Mouse (Mus musculus): ENCODE measurements around the gene Glod5. TPM values are rescaled to one million over a fixed set of nuclear protein-coding genes. Genes with fewer than 3 reads are reported as not detected.
A peak's percentile ranks its signal among the peaks of the same experiment; 100 is the strongest.
"Not testable (repeated sequence)": the region's sequence is repeated elsewhere in the genome, so short reads cannot be mapped to it uniquely, and the experiment has no call there.

Gene Glod5
- total RNA-seq (2021), result not detected
- long read RNA-seq, experiment 1, result 0 reads
- long read RNA-seq, experiment 2, result 0 reads

- no peak for DNase-seq
Observed at GRCm38 (mm10) chrX:8018286-8018685, at the start of gene Glod5. Gene Glod5 (minus strand): TSS chrX:8018492.

- not testable (repeated sequence) for DNase-seq
Observed at GRCm38 (mm10) chrX:8051044-8051781, 32.9 kb upstream of the Glod5 start.

- no peak for DNase-seq
Observed at GRCm38 (mm10) chrX:8033009-8033408, 14.7 kb upstream of the Glod5 start.

GRCm38 (mm10) chrX:8026811-8027210, 8.5 kb upstream of the Glod5 start:
- DNase-seq, result no peak

- no peak for DNase-seq
Observed at GRCm38 (mm10) chrX:8024795-8025194, 6.5 kb upstream of the Glod5 start.

- no peak for DNase-seq
Observed at GRCm38 (mm10) chrX:8020111-8020778, 2.0 kb upstream of the Glod5 start.

- peak; percentile 11 for DNase-seq
Observed at GRCm38 (mm10) chrX:8017142-8017541, 1.1 kb downstream of the Glod5 start.

GRCm38 (mm10) chrX:8015675-8016074, 2.6 kb downstream of the Glod5 start:
- DNase-seq, result not testable (repeated sequence)

GRCm38 (mm10) chrX:8013569-8014314, 4.5 kb downstream of the Glod5 start:
- DNase-seq, result no peak

- DNase-seq, result no peak
Observed at GRCm38 (mm10) chrX:8013157-8013556, 5.1 kb downstream of the Glod5 start.

GRCm38 (mm10) chrX:8009356-8009755, 8.9 kb downstream of the Glod5 start:
- not testable (repeated sequence) for DNase-seq

GRCm38 (mm10) chrX:8008543-8008942, 9.7 kb downstream of the Glod5 start:
- no peak for DNase-seq

- no peak for DNase-seq
Observed at GRCm38 (mm10) chrX:8002971-8003370, 15.3 kb downstream of the Glod5 start.

GRCm38 (mm10) chrX:8002001-8002400, 16.3 kb downstream of the Glod5 start:
- DNase-seq, result no peak

GRCm38 (mm10) chrX:8000546-8001192, 17.6 kb downstream of the Glod5 start:
- DNase-seq, result no peak

- DNase-seq, result peak; percentile 3
Observed at GRCm38 (mm10) chrX:7993068-7993735, 25.1 kb downstream of the Glod5 start.

- DNase-seq, result no peak
Observed at GRCm38 (mm10) chrX:7992379-7993067, 25.8 kb downstream of the Glod5 start.

- DNase-seq, result no peak
Observed at GRCm38 (mm10) chrX:7981368-7981767, 36.9 kb downstream of the Glod5 start.

GRCm38 (mm10) chrX:7977892-7978291, 40.4 kb downstream of the Glod5 start, which contains the start of gene Gata1:
Gene Gata1 (minus strand): TSS chrX:7978071.
- DNase-seq, result no peak

GRCm38 (mm10) chrX:7971292-7971691, 47.0 kb downstream of the Glod5 start:
- no peak for DNase-seq

GRCm38 (mm10) chrX:7968899-7969298, 49.4 kb downstream of the Glod5 start:
- DNase-seq, result no peak

All from gastrocnemius, postnatal 10 days (tissue).